Mouse (Mus musculus) liver, embryonic 13.5 days (tissue): ENCODE measurements at regions not wholly inside any gene's neighbourhood (a gene's known extent, or its start where the extent isn't known, plus 50 kb on each side); places are given as distances from the start of the nearest gene placed in this dataset.

Experiments used
- ATAC-seq: fragments of 200-750 bp; cut with Nextera tagmentation; 2 replicates; pipeline ENCODE4 v1.8.0; 2017; ENCODE audit warnings: low read depth, mild to moderate bottlenecking, moderate number of reproducible peaks, moderate library complexity
- DNase-seq: peaks from one replicate; pipeline ENCODE4 v3.0.0; 2022
- H3K27ac ChIP-seq: fragments of 300-500 bp; sonication (generic); 2 replicates; pipeline ENCODE4 v1.5.1; 2015; ENCODE audit warnings: moderate library complexity, mild to moderate bottlenecking, inconsistent platforms
- H3K27me3 ChIP-seq: fragments of 300-500 bp; sonication (generic); 2 replicates; pipeline ENCODE4 v1.6.1; 2015; ENCODE audit warnings: mild to moderate bottlenecking, inconsistent platforms
- H3K36me3 ChIP-seq: fragments of 300-500 bp; sonication (generic); 2 replicates; pipeline ENCODE4 v1.6.1; 2015; ENCODE audit warnings: mild to moderate bottlenecking, inconsistent platforms
- H3K4me1 ChIP-seq: fragments of 300-500 bp; sonication (generic); replicated peaks from 2 replicates; pipeline ENCODE4 v1.6.1; 2015; ENCODE audit warnings: inconsistent platforms
- H3K4me2 ChIP-seq: fragments of 300-500 bp; sonication (generic); 2 replicates; pipeline ENCODE4 v1.6.1; 2015; ENCODE audit warnings: inconsistent platforms, mild to moderate bottlenecking, moderate library complexity
- H3K4me3 ChIP-seq: fragments of 300-500 bp; sonication (generic); replicated peaks from 2 replicates; pipeline ENCODE4 v1.5.1; 2015; ENCODE audit warnings: mild to moderate bottlenecking, inconsistent platforms
- H3K9ac ChIP-seq: fragments of 300-500 bp; sonication (generic); 2 replicates; pipeline ENCODE4 v1.6.1; 2015; ENCODE audit warnings: mild to moderate bottlenecking, inconsistent platforms
- H3K9me3 ChIP-seq: fragments of 300-500 bp; sonication (generic); replicated peaks from 2 replicates; pipeline ENCODE4 v1.6.1; 2016; ENCODE audit warnings: inconsistent platforms
- WGBS: fragments of 180-500 bp; shearing (Covaris S2); methylation state at CpG from one replicate; pipeline ENCODE4 v1.1.7; 2015; ENCODE audit not compliant: insufficient replicate concordance; 5-methylcytosine and 5-hydroxymethylcytosine counted together

DNA sequence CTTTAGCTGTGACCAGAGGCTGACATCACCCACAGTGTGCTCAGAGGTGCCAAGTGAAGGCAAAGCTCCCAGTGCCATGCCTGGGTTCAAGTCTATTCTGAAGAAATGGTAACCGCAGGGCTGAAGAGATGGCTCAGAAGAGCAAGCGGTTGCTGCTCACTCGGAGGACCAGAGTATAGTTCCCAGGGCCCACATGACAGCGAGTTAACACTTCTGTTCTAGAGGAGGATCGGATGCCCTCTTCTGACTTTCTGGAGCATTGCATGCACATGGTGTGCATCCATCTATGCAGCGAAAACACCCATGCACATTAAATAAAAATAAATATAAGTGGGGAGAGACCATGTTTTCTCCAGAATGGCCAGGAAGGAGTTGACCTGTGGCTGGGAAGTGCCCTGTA is 209.5 kb downstream of the Sorl1 start:
- H3K4me1 ChIP-seq: no peaks in the 10 kb centered on the region
- no peak overlapping the region for H3K27ac ChIP-seq
- H3K4me3 ChIP-seq: no peak overlapping the region
- DNase-seq: no peak
- no peaks in the 10 kb centered on the region for H3K27me3 ChIP-seq
- H3K9me3 ChIP-seq: no peaks in the 10 kb centered on the region
- no peak for ATAC-seq
- no peak overlapping the region for H3K9ac ChIP-seq
- no peak overlapping the region for H3K4me2 ChIP-seq
- H3K36me3 ChIP-seq: no peaks in the 10 kb centered on the region
- 74% methylated on average over 6 of the region's 6 CpGs for WGBS

DNA sequence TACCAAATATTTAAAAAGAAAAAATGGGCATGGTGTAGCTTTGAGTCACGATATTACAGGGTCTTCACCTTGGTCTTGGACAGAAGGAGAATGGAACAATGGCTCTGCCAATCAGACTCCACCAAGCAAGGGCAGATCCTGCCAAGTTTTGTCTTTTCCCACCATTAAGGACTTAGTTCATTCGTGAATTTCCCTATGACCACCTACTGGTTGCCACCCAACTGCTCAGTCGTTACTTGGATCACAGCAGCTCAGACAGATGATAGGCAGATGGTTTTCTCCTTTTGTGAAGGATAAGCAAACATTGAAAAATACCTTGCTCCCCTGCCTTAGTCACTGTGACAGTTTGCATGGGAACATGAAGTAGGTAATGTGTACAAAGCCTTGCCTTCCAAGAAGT is 210.2 kb downstream of the Sorl1 start:
- no peak overlapping the region for H3K9ac ChIP-seq
- H3K4me1 ChIP-seq: no peaks in the 10 kb centered on the region
- no peak overlapping the region for H3K27ac ChIP-seq
- no peaks in the 10 kb centered on the region for H3K9me3 ChIP-seq
- ATAC-seq (no peak), DNase-seq (no peak)
- no peaks in the 10 kb centered on the region for H3K27me3 ChIP-seq
- no peak overlapping the region for H3K4me3 ChIP-seq
- no peak overlapping the region for H3K4me2 ChIP-seq
- WGBS: 52% methylated on average over 3 of the region's 3 CpGs
- H3K36me3 ChIP-seq: no peaks in the 10 kb centered on the region

DNA sequence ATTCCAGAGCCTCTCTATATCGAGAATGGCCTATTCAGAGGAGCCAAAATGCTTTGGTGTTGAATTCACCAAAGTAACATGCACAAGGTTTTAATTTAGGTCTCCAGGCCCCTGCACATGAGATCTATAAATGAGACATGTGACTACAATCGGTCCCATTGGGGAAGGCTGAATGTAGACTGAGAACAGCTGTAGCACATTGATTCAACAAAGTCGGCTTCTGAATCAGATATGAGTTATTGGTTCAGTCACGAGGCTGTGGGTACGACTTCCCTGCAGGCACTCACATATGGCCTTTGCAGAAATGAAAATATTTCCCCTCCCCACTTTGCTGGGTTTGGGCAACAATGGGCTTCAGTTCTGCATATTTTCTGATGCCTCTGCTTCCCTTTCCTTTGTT is 211.6 kb downstream of the Sorl1 start:
- Histone ChIP-seq H3K27ac (no peak overlapping the region), H3K4me2 (no peak overlapping the region), H3K9me3 (no peaks in the 10 kb centered on the region), H3K9ac (no peak overlapping the region), H3K4me1 (no peaks in the 10 kb centered on the region), H3K36me3 (no peaks in the 10 kb centered on the region), H3K4me3 (no peak overlapping the region), H3K27me3 (no peaks in the 10 kb centered on the region)
- ATAC-seq (no peak), DNase-seq (no peak)
- 70% methylated on average over 5 of the region's 5 CpGs for WGBS

DNA sequence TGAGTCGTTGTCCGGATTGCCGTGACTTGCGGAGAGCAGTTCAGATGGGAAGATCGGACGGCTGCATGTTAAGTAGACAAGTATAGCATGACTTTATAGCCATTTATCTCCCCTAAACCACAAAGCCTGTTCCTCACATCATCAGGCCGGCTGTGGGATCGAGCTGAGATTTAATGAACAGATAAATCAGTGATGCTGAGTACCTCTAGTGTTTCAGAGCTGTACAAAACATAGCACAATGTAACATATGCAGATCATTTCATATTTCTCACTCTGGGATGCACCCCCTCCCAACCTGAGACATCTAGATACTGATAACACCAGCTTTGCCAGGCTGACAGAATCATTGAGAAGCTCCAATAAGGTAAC is 223.5 kb downstream of the Sorl1 start:
- Histone ChIP-seq H3K36me3 (no peaks in the 10 kb centered on the region), H3K4me2 (no peak overlapping the region), H3K9me3 (no peaks in the 10 kb centered on the region; the same call in 1 of the 2 replicates), H3K4me1 (no peaks in the 10 kb centered on the region), H3K4me3 (no peak overlapping the region), H3K27ac (no peak overlapping the region), H3K27me3 (no peaks in the 10 kb centered on the region), H3K9ac (no peak overlapping the region)
- ATAC-seq: no peak
- 77% methylated on average over 8 of the region's 8 CpGs for WGBS
- no peak for DNase-seq

DNA sequence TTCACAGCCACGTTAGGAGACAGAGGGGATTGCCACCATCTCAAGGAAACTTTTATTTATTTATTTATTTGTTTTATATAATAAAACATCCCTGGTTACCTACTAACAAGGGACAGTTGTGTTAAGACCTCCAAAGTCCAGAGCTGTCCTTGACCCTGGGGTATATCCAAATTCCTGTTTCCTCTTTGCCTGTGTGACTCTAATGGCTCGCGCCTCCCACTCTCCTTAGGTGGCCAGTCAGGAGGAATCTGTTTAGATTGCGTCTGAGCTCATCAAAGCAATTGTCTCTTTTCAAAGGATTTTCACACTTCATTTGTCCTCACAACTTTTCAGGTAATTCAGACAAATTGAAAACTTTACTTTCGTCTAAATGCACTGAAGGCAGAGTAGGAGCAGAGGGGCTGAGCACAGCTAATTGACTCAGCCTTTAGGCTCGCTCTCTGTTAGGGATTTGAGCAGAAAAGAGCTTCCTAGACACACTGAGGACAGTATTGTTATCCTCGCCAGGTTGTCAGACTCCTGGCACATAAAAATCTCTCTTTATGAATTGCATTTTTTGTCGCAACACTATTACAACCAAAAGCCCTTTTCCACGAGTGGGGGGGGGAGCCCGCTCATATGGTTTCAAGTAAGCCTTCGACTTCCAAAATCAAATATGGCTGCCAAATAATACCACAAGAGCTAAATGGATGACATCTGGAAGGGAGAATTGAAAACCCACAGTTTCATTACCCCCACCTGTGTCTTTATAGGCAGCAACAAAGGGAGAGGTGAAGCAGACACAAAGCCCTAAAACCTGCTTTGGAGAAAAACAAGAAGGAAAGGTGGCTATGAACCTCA is 224.1 kb downstream of the Sorl1 start:
- ATAC-seq (no peak), DNase-seq (no peak)
- Histone ChIP-seq H3K9ac (no peak overlapping the region), H3K27me3 (no peaks in the 10 kb centered on the region), H3K36me3 (no peaks in the 10 kb centered on the region), H3K4me2 (no peak overlapping the region), H3K27ac (no peak overlapping the region), H3K9me3 (no peaks in the 10 kb centered on the region; the same call in 1 of the 2 replicates), H3K4me1 (no peaks in the 10 kb centered on the region), H3K4me3 (no peak overlapping the region)
- WGBS: 35% methylated on average over 11 of the region's 11 CpGs

DNA sequence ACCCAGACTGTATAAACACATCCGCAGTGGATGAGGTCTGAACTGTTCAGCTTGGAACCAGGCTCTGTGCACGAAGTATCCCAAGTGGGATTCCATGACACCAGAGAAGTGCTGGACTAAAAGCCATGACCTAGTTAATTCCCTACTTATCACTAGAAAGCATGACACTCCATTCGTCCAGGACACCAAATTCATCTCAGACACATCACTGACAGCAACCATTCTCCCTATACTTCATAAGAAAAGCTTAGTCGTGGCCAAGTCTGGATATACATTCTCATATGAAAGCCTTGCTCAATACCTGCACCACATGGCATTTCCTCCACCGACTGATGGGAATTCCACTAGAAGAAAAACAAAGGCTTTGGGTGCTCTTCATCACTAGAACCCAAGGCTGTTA is 229.0 kb downstream of the Sorl1 start:
- no peak for DNase-seq
- Histone ChIP-seq H3K4me3 (no peak overlapping the region), H3K36me3 (no peaks in the 10 kb centered on the region), H3K9me3 (no peaks in the 10 kb centered on the region), H3K27ac (no peak overlapping the region), H3K27me3 (0 out of 2 replicates have a peak, but pooled peaks cover 3% of the 10 kb centered on the region), H3K9ac (no peak overlapping the region), H3K4me2 (no peak overlapping the region), H3K4me1 (peaks cover 3% of the 10 kb centered on the region; the same call in 1 of the 2 replicates)
- no peak for ATAC-seq
- 54% methylated on average over 5 of the region's 5 CpGs for WGBS

DNA sequence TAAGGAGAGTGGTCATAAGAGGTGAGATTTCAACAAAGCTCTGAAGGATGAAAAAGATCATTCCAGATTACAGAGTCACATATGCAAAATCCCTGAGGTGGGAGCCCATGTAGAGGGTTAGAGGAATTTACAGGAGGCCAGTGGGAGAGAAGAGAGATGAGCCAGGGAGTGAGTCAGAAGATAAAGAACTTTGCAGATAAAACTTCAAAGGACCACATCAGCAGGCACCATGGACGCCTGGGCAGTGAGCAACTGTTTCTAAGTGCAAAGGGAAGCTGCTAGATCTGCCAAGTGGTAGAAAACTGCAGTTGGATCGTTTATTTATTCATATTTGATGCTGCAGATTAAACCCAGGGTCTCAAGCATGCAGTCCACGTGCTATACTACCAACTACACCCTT is 231.3 kb downstream of the Sorl1 start:
- no peak overlapping the region for H3K9ac ChIP-seq
- H3K4me2 ChIP-seq: no peak overlapping the region
- 0 out of 2 replicates have a peak, but pooled peaks cover 3% of the 10 kb centered on the region for H3K27me3 ChIP-seq
- DNase-seq: no peak
- no peak overlapping the region for H3K4me3 ChIP-seq
- peaks cover 3% of the 10 kb centered on the region; the same call in 1 of the 2 replicates for H3K4me1 ChIP-seq
- H3K36me3 ChIP-seq: no peaks in the 10 kb centered on the region
- no peak overlapping the region for H3K27ac ChIP-seq
- H3K9me3 ChIP-seq: no peaks in the 10 kb centered on the region
- no peak for ATAC-seq
- WGBS: 15% methylated on average over 3 of the region's 3 CpGs

DNA sequence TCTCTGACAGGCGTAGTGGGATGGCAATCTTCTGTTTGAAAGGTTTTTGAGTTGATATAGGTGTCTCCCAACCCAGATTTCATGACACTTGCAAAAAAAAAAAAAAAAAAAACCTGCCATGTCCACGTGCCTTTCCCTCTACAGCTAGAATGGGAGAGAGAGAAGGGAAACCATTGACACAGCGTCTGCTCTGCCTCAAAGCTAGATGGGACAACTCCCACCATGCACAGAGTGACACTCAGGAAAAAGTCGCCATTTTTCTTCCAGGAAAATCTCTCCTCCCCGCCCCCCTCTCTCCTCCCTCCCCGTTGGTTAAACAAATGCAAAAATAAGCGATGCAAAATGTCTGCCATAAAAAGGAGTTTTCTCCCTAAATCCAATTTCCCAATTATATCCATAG is 232.9 kb downstream of the Sorl1 start:
- ATAC-seq (no peak), DNase-seq (no peak)
- no peak overlapping the region for H3K9ac ChIP-seq
- H3K36me3 ChIP-seq: no peaks in the 10 kb centered on the region
- peak overlapping the region; percentile 60; the same call in 1 of the 2 replicates for H3K4me2 ChIP-seq
- no peaks in the 10 kb centered on the region for H3K9me3 ChIP-seq
- H3K27me3 ChIP-seq: 0 out of 2 replicates have a peak, but pooled peaks cover 3% of the 10 kb centered on the region
- no peak overlapping the region for H3K27ac ChIP-seq
- peaks cover 3% of the 10 kb centered on the region; the same call in 1 of the 2 replicates for H3K4me1 ChIP-seq
- no peak overlapping the region for H3K4me3 ChIP-seq
- WGBS: 49% methylated on average over 7 of the region's 7 CpGs

DNA sequence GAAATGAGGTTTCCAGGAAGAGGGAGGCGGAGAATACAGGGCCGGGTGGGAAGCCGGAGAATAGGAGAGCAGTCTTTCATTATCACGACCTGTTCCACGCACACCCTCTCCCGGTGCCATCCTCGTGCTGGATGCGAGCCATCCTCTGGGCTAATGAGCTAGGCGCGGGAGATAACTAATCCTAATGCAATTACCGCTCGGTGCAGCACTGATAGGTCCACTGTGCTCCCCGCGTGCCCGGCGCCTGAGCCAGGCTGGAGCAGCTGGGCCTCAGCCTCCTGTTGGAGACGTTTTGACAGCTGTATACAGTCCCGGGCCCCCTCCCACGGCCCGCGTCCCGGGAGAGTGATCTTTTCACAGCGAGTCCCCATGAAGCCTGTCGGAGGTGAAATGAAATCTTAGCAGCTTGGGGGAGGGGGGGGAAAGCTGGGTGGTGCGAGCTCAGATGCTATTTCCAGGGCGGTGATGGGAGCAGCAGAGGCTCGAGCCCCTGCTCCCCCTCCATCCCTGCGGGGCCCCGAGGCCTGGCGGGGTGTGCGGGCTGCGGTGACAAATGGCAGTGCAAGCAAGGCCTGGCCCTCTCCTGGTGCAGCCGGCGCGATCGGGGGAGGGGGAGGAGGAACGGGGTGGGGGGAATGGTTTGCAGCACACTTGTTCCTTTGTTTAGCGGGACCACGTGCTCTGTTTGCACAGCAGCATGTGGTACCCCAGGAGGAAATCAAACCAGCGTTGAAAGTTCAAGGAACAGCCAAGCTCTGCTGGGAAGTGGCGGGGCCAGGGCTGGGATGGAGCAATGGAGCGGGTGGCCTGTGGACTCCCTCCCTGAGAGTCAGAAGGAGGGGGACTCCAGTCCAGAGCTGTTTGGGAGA is 233.6 kb downstream of the Sorl1 start:
- 0 out of 2 replicates have a peak, but pooled peaks cover 3% of the 10 kb centered on the region for H3K27me3 ChIP-seq
- peak overlapping the region; percentile 36; the same call in 1 of the 2 replicates for H3K9ac ChIP-seq
- DNase-seq: no peak
- H3K4me1 ChIP-seq: peaks cover 3% of the 10 kb centered on the region; the same call in 1 of the 2 replicates
- no peaks in the 10 kb centered on the region for H3K9me3 ChIP-seq
- ATAC-seq: peak; percentile 48; the same call in 1 of the 2 replicates
- WGBS: 5% methylated on average over 42 of the region's 42 CpGs
- H3K27ac ChIP-seq: peak overlapping the region; percentile 34; the same call in 1 of the 2 replicates
- H3K4me2 ChIP-seq: peak overlapping the region; percentile 60
- H3K36me3 ChIP-seq: no peaks in the 10 kb centered on the region
- H3K4me3 ChIP-seq: peak overlapping the region; percentile 31

DNA sequence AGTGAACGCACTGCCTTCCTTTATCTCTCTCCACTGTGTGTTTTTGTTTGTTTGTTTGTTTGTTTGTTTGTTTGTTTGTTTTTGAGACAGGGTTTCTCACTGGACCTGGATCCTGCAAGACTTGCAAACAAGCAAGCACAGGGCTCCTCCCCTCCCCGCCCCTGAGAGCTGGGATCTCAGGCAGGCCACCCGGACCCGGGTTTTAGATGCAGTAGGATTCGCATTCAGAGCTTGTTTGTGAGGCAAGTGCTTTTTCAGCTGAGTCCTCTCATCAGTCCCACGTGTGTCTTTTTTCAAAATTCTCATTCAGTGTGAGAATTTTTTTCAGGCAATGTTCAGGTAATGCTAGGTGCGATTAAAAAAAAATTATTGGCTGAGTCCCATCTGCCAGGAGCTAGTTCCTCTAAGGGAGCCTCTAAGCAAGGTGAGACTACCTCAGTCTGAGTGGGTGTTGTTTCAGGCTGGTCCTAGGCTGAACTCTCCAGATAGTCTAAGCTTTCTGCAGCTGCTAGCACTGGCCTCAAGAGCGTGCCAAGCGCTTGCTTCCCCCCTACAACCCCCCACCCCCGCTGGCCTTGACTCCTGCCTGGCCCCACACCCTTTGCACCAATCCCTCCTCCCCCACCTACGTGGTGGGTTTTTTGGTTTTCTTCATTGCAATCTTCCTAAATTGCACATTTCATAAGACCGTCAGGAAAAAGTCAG is 234.4 kb downstream of the Sorl1 start:
- H3K9ac ChIP-seq: no peak overlapping the region
- 32% methylated on average over 12 of the region's 12 CpGs for WGBS

More for the DNA sequence above, 234.4 kb downstream of the Sorl1 start:
- H3K4me2 ChIP-seq: peak overlapping the region; percentile 60
- peak overlapping the region; percentile 34; the same call in 1 of the 2 replicates for H3K27ac ChIP-seq
- H3K27me3 ChIP-seq: 0 out of 2 replicates have a peak, but pooled peaks cover 3% of the 10 kb centered on the region
- no peak for ATAC-seq
- peaks cover 3% of the 10 kb centered on the region; the same call in 1 of the 2 replicates for H3K4me1 ChIP-seq
- no peak overlapping the region for H3K4me3 ChIP-seq
- DNase-seq: no peak
- no peaks in the 10 kb centered on the region for H3K9me3 ChIP-seq
- H3K36me3 ChIP-seq: no peaks in the 10 kb centered on the region
